Mouse (Mus musculus): ENCODE data around the gene Stoml2. TPM values are rescaled to one million over a fixed set of nuclear protein-coding genes. Genes with fewer than 3 reads are reported as not detected.
A peak's percentile ranks its signal among the peaks of the same experiment; 100 is the strongest.

Stoml2 gene
- polyA plus RNA-seq, 1 experiment from 2014 or later, result 140 TPM

DNA sequence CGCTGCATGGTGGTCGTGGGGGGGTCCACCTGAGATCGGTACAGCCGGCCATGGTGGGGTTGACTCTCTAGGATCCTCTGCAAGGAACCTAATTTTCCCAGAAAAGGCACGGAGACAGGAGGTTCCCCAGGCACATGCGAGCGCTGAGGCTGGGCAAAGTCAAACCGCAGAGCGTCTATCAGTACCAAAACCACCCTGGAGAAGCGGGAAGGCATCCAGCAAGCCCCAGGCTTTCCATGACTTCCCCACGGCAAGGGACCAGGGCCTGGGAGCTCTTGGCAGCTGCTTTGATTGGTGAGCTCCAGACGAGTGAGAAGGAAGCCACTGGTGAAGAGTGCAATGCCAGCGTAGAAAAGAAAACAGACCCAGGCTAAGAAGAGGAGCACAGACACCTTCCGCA lies 6.8 kb downstream of the Stoml2 start:
- Histone ChIP-seq H3K4me1 (ENCODE audit: insufficient read depth, low read depth, low read length) (peaks cover 7% of the 10 kb centered on the region; the same call in 1 of the 2 replicates), H3K9me3 (ENCODE audit: low read length) (no peaks in the 10 kb centered on the region), H3K9ac (replicated peaks; ENCODE audit: low read depth) (peak overlapping the region; percentile 53), H3K4me3 (ENCODE audit: low read depth, low read length) (peak overlapping the region; percentile 56), H3K4me2 (replicated peaks; ENCODE audit: low read depth, low read length) (peak overlapping the region; percentile 65), H3K27me3 (replicated peaks; ENCODE audit: insufficient read depth, low read length) (no peaks in the 10 kb centered on the region), H3K27ac (ENCODE audit: low read length) (peak overlapping the region; percentile 91), H3K36me3 (ENCODE audit: insufficient read depth, low read length) (peaks cover 24% of the 10 kb centered on the region)
- DNase-seq (ENCODE audit: low spot score) (no peak), ATAC-seq (no peak)
- WGBS, result 75% methylated on average over 14 of the region's 14 CpGs
- TF ChIP-seq EP300 (IDR thresholded peaks at IDR 0.05) (no peak), CTCF (IDR thresholded peaks at IDR 0.05) (no peak)

DNA sequence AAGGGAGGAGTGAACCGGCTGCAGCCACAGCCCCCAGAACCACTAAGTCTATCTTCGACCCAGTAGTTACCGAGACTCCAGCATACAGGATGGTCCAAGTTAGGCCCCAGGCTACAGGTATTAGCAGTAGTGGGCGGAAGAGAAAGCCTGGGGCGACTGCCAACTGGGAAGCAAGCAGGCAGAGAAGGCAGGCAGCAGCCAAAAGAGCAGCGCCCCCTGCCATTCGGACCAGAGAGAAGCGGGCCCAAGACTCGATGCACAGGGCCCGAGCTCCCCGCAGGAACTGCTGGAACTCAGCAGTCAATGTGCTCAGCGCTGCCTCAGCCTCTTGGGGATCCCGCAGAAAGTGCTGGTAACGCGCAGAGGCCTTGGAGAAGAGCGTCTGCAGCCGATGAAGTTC lies 10.2 kb downstream of the Stoml2 start:
- Histone ChIP-seq H3K4me3 (ENCODE audit: low read depth, low read length) (no peak overlapping the region), H3K4me1 (ENCODE audit: insufficient read depth, low read depth, low read length) (peaks cover 7% of the 10 kb centered on the region; the same call in 1 of the 2 replicates), H3K27ac (ENCODE audit: low read length) (no peak overlapping the region), H3K36me3 (ENCODE audit: insufficient read depth, low read length) (peaks cover 10% of the 10 kb centered on the region), H3K27me3 (replicated peaks; ENCODE audit: insufficient read depth, low read length) (no peaks in the 10 kb centered on the region), H3K9ac (replicated peaks; ENCODE audit: low read depth) (no peak overlapping the region), H3K9me3 (ENCODE audit: low read length) (no peaks in the 10 kb centered on the region), H3K4me2 (replicated peaks; ENCODE audit: low read depth, low read length) (no peak overlapping the region)
- 74% methylated on average over 17 of the region's 17 CpGs for WGBS
- no peak for TF ChIP-seq CTCF (IDR thresholded peaks at IDR 0.05)
- ATAC-seq (no peak), DNase-seq (ENCODE audit: low spot score) (no peak)

DNA sequence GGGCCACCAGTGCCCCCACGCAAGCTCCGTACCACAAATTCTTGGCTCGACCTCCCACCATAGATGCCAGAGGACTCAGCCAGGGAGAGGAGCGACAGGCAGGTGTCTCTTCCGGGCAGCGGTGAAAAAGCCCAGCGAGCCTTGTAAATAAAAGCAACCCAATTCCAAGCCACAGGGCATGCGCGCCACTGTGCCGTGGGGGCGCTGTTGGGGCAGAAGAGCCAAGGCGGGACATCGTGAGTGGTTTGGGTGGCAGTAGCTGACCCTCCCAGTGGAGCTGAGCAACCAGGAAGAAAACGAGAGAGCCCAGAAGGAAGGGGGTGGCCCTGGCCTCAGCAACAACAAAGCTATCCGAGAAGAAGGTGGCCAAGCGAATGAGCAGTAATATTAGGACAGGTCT lies 10.6 kb downstream of the Stoml2 start:
- Histone ChIP-seq H3K27ac (ENCODE audit: low read length) (no peak overlapping the region), H3K4me2 (replicated peaks; ENCODE audit: low read depth, low read length) (no peak overlapping the region), H3K4me1 (ENCODE audit: insufficient read depth, low read depth, low read length) (peaks cover 7% of the 10 kb centered on the region; the same call in 1 of the 2 replicates), H3K36me3 (ENCODE audit: insufficient read depth, low read length) (peaks cover 10% of the 10 kb centered on the region), H3K9me3 (ENCODE audit: low read length) (no peaks in the 10 kb centered on the region), H3K4me3 (ENCODE audit: low read depth, low read length) (no peak overlapping the region), H3K27me3 (replicated peaks; ENCODE audit: insufficient read depth, low read length) (no peaks in the 10 kb centered on the region), H3K9ac (replicated peaks; ENCODE audit: low read depth) (no peak overlapping the region)
- no peak for ATAC-seq
- TF ChIP-seq EP300 (IDR thresholded peaks at IDR 0.05) (no peak), CTCF (IDR thresholded peaks at IDR 0.05) (no peak)
- DNase-seq (ENCODE audit: low spot score), result no peak
- WGBS, result 88% methylated on average over 16 of the region's 16 CpGs

DNA sequence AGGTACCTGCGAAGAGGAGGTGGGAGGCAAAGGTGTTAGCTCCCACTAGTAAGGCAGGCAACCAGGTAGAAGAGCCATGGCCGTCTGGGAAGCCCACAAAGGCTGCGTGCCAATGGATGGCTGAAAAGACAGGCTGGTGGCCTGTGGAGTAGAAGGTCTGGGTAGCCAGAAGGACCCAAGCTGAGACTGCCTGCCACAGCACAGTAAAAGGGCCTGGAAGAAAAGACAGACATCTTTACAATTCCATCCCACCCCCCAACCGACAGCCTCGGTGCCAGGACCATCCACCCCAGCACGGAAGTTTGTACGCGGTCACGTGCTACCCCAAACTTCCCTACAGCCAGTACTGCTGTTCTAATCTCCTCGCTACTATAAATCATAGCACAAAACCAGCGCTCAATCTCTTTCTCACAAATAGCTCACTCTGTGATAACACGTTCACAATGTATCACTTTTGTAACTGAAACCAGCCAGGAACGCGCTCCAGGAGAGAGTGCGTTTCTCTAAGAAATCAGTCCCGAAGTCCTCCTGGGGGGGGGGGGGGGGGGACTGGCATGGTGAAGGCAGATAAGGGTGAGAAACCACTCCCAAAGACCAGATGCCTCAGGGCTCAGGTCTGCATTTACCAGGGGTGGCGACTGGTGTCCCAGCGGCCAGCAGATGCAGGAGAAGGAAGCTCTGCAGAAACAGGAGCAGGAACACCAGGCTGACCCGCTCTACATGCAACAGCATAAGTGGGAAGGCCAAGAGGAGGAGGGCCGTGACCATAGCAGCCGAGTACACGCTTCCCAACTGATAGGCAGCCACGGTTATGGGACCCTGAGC lies 11.7 kb downstream of the Stoml2 start:
- no peak overlapping the region for H3K9ac ChIP-seq (replicated peaks; ENCODE audit: low read depth)

DNA sequence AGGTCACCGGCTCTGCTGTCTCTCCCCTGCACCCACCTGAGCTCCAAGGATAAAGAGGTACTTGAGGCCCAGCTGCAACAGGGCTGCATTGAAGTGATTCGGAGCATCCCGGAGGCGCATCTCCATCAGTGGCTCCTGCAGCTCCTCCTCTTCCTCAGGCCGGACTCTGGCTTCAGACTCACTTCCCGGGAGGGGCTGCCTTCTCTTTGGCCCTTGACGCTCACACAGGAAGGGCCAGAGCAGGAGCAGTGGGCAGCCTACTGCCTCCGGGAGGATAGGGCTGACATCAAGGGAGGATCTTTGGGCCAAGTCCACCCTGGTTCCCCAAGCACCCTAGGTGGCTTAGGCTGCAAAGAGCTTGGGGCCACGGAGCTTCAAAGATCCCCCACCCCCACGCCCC lies 12.3 kb downstream of the Stoml2 start:
- H3K36me3 ChIP-seq (ENCODE audit: insufficient read depth, low read length), result peaks cover 10% of the 10 kb centered on the region
- H3K4me3 ChIP-seq (ENCODE audit: low read depth, low read length), result no peak overlapping the region
- no peak for DNase-seq (ENCODE audit: low spot score)
- TF ChIP-seq EP300 (IDR thresholded peaks at IDR 0.05) (no peak), CTCF (IDR thresholded peaks at IDR 0.05) (no peak)
- H3K27ac ChIP-seq (ENCODE audit: low read length), result no peak overlapping the region
- no peak for ATAC-seq
- no peaks in the 10 kb centered on the region for H3K27me3 ChIP-seq (replicated peaks; ENCODE audit: insufficient read depth, low read length)
- no peak overlapping the region for H3K9ac ChIP-seq (replicated peaks; ENCODE audit: low read depth)
- no peaks in the 10 kb centered on the region for H3K4me1 ChIP-seq (ENCODE audit: insufficient read depth, low read depth, low read length)
- H3K9me3 ChIP-seq (ENCODE audit: low read length), result no peaks in the 10 kb centered on the region
- 90% methylated on average over 10 of the region's 10 CpGs for whole genome bisulfite sequencing
- H3K4me2 ChIP-seq (replicated peaks; ENCODE audit: low read depth, low read length), result no peak overlapping the region

More for the DNA sequence above, 11.7 kb downstream of the Stoml2 start:
- H3K4me2 ChIP-seq (replicated peaks; ENCODE audit: low read depth, low read length), result no peak overlapping the region
- H3K4me1 ChIP-seq (ENCODE audit: insufficient read depth, low read depth, low read length), result peaks cover 3% of the 10 kb centered on the region; the same call in 1 of the 2 replicates
- H3K27ac ChIP-seq (ENCODE audit: low read length), result no peak overlapping the region
- no peaks in the 10 kb centered on the region for H3K27me3 ChIP-seq (replicated peaks; ENCODE audit: insufficient read depth, low read length)
- H3K9me3 ChIP-seq (ENCODE audit: low read length), result no peaks in the 10 kb centered on the region
- no peak overlapping the region for H3K4me3 ChIP-seq (ENCODE audit: low read depth, low read length)
- 92% methylated on average over 23 of the region's 23 CpGs for WGBS
- ATAC-seq, result no peak
- peaks cover 10% of the 10 kb centered on the region for H3K36me3 ChIP-seq (ENCODE audit: insufficient read depth, low read length)
- no peak for TF ChIP-seq EP300 (IDR thresholded peaks at IDR 0.05)
- TF ChIP-seq CTCF (IDR thresholded peaks at IDR 0.05), result no peak
- DNase-seq (ENCODE audit: low spot score), result no peak

DNA sequence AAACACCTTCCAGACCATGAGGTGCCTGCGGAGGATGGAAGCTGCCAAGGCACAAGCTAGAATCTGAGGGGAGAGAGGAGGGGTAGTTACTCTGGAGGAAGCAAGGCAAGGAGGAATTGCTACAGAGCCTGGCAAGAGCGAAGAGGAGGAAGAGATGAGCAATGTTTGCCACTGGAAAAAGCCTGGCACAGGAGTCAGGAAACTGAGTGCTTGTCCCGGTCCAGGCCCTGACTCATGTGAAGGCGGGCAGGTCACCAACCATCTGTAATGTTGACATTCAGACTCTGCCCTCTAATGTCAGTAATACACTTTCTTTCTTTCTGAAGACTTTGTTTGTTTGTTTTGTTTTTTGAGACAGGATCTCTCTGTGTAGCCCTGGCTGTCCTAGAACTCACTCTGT lies 13.4 kb downstream of the Stoml2 start:
- TF ChIP-seq EP300 (IDR thresholded peaks at IDR 0.05) (no peak), CTCF (IDR thresholded peaks at IDR 0.05) (no peak)
- no peaks in the 10 kb centered on the region for H3K9me3 ChIP-seq (ENCODE audit: low read length)
- no peak overlapping the region for H3K4me3 ChIP-seq (ENCODE audit: low read depth, low read length)
- H3K4me2 ChIP-seq (replicated peaks; ENCODE audit: low read depth, low read length), result no peak overlapping the region
- no peaks in the 10 kb centered on the region for H3K27me3 ChIP-seq (replicated peaks; ENCODE audit: insufficient read depth, low read length)
- H3K4me1 ChIP-seq (ENCODE audit: insufficient read depth, low read depth, low read length), result no peaks in the 10 kb centered on the region
- DNase-seq (ENCODE audit: low spot score), result no peak
- 87% methylated on average over 4 of the region's 4 CpGs for WGBS
- no peak overlapping the region for H3K9ac ChIP-seq (replicated peaks; ENCODE audit: low read depth)
- peaks cover 10% of the 10 kb centered on the region for H3K36me3 ChIP-seq (ENCODE audit: insufficient read depth, low read length)
- H3K27ac ChIP-seq (ENCODE audit: low read length), result no peak overlapping the region
- ATAC-seq, result no peak

All from lung, postnatal 0 days (tissue).